Mouse (Mus musculus) MEL (cell line): Measurements from ENCODE around the gene Golm1.

Source experiments
- CTCF ChIP-seq, 3 experiments: IDR thresholded peaks in 2 of 3; conservative IDR thresholded peaks in 1 of 3; 2 replicates each; pipeline ENCODE4 v1.5.1; 2011 to 2012; ENCODE audit warnings: low read length in 3 of 3, low read depth in 2 of 3, mild to moderate bottlenecking in 2 of 3, improper control_type of control experiment in 1 of 3, inconsistent platforms in 1 of 3, mixed read lengths in 1 of 3, moderate library complexity in 1 of 3; ENCODE audit not compliant: control insufficient read depth in 1 of 3, insufficient read depth in 1 of 3, poor library complexity in 1 of 3, severe bottlenecking in 1 of 3
- E2F4 ChIP-seq: IDR thresholded peaks from 2 replicates; pipeline ENCODE4 v1.6.1; 2011; ENCODE audit warnings: low read depth, low read length, improper control_type of control experiment, borderline replicate concordance
- GABPA ChIP-seq: IDR thresholded peaks from 2 replicates; pipeline ENCODE4 v1.6.1; 2012; ENCODE audit warnings: low read depth, mild to moderate bottlenecking, inconsistent platforms, low read length, improper control_type of control experiment, moderate library complexity
- MXI1 ChIP-seq: IDR thresholded peaks from 2 replicates; pipeline ENCODE4 v1.6.1; 2011; ENCODE audit warnings: mild to moderate bottlenecking, low read depth, low read length, improper control_type of control experiment
- POLR2A ChIP-seq, 2 experiments: IDR thresholded peaks; 2 replicates each; pipeline ENCODE4 v1.6.1; 2011 to 2012; ENCODE audit warnings: low read length in 2 of 2, mild to moderate bottlenecking in 2 of 2, control low read depth in 1 of 2, improper control_type of control experiment in 1 of 2, low read depth in 1 of 2, moderate library complexity in 1 of 2; ENCODE audit not compliant: control insufficient read depth in 1 of 2, insufficient read depth in 1 of 2, poor library complexity in 1 of 2
- UBTF ChIP-seq: IDR thresholded peaks from 2 replicates; pipeline ENCODE4 v1.6.1; 2012; ENCODE audit warnings: low read depth, mild to moderate bottlenecking, inconsistent platforms, low read length, improper control_type of control experiment, moderate library complexity, borderline replicate concordance; ENCODE audit not compliant: insufficient read depth
- USF1 ChIP-seq: IDR thresholded peaks from 2 replicates; pipeline ENCODE4 v1.6.1; 2014; ENCODE audit warnings: low read depth, mild to moderate bottlenecking, inconsistent platforms, low read length, improper control_type of control experiment, moderate library complexity
- ZC3H11A ChIP-seq: IDR thresholded peaks from 2 replicates; pipeline ENCODE4 v1.6.1; 2012; ENCODE audit warnings: low read depth, mild to moderate bottlenecking, inconsistent platforms, low read length, improper control_type of control experiment

- TF ChIP-seq POLR2A (IDR thresholded peaks at IDR 0.05; ENCODE audit: control insufficient read depth in 1 of 2, insufficient read depth in 1 of 2, low read depth in 1 of 2, low read length in 2 of 2, poor library complexity in 1 of 2), result no peak
- TF ChIP-seq ZC3H11A, result no peak
- no peak for TF ChIP-seq CTCF (IDR thresholded peaks at IDR 0.05 in 2 of 3, conservative IDR thresholded peaks at IDR 0.05 in 1 of 3; ENCODE audit: control insufficient read depth in 1 of 3, insufficient read depth in 1 of 3, low read depth in 2 of 3, low read length in 3 of 3, poor library complexity in 1 of 3, severe bottlenecking in 1 of 3)
- TF ChIP-seq UBTF, result no peak
- no peak for TF ChIP-seq E2F4
- TF ChIP-seq GABPA, result no peak
- TF ChIP-seq MXI1, result no peak
- TF ChIP-seq USF1, result no peak
These were observed 1.4 kb downstream of the Golm1 start for GRCm38 (mm10) chr13:59674215-59674614.
